Mouse (Mus musculus): ENCODE measurements around the gene Clec11a. TPM values are rescaled to one million over a fixed set of nuclear protein-coding genes. Genes with fewer than 3 reads are reported as not detected.
A peak's percentile ranks its signal among the peaks of the same experiment; 100 is the strongest.

The Clec11a gene
- total RNA-seq, 1 experiment = 2.2 TPM

GRCm38 (mm10) chr7:44291418-44291817 lies 15.3 kb downstream of the Clec11a start:
- no peak for DNase-seq (ENCODE audit: low read depth, low spot score)
- Histone ChIP-seq H3K9ac (ENCODE audit: insufficient read depth, low read depth, low read length, poor library complexity, severe bottlenecking) (no peak overlapping the region), H3K4me3 (ENCODE audit: insufficient read depth in 1 of 2, low read depth in 1 of 2, low read length in 2 of 2, poor library complexity in 1 of 2, severe bottlenecking in 1 of 2) (no peak overlapping the region), H3K36me3 (ENCODE audit: control insufficient read depth, insufficient read depth, low read length, poor library complexity, severe bottlenecking) (no peaks in the 10 kb centered on the region), H3K4me1 (ENCODE audit: control insufficient read depth in 2 of 2, insufficient read depth in 2 of 2, low read length in 2 of 2, poor library complexity in 1 of 2) (no peaks in the 10 kb centered on the region), H3K9me3 (ENCODE audit: control insufficient read depth, insufficient read depth, low read depth, low read length) (no peaks in the 10 kb centered on the region), H3K27ac (ENCODE audit: insufficient read depth, low read depth, low read length, poor library complexity, severe bottlenecking) (peak overlapping the region; percentile 59)
- TF ChIP-seq ZC3H11A (IDR thresholded peaks at IDR 0.05; ENCODE audit: borderline replicate concordance, low read depth, low read length) = no peak
- peak; percentile 72; the same call in 1 of the 2 replicates for TF ChIP-seq MAFK (IDR thresholded peaks at IDR 0.05; ENCODE audit: insufficient read depth, low read depth, low read length)
- in situ Hi-C loops (cut with MboI; ENCODE audit: low sequenced_read_pairs in 2 of 2, unreplicated experiment in 2 of 2) = no loop called here

- in situ Hi-C loops (cut with MboI; ENCODE audit: low sequenced_read_pairs in 2 of 2, unreplicated experiment in 2 of 2) = no loop called here
Observed at GRCm38 (mm10) chr7:44290986-44291385, 15.7 kb downstream of the Clec11a start.

GRCm38 (mm10) chr7:44287760-44288159 lies 18.9 kb downstream of the Clec11a start:
- no peak overlapping the region for H3K4me3 ChIP-seq (ENCODE audit: insufficient read depth in 1 of 2, low read depth in 1 of 2, low read length in 2 of 2, poor library complexity in 1 of 2, severe bottlenecking in 1 of 2)
- in situ Hi-C loops (cut with MboI; ENCODE audit: low sequenced_read_pairs in 2 of 2, unreplicated experiment in 2 of 2) = no loop called here
- TF ChIP-seq MAFK (IDR thresholded peaks at IDR 0.05; ENCODE audit: insufficient read depth, low read depth, low read length) = no peak
- no peak overlapping the region for H3K27ac ChIP-seq (ENCODE audit: insufficient read depth, low read depth, low read length, poor library complexity, severe bottlenecking)
- H3K4me1 ChIP-seq (ENCODE audit: control insufficient read depth in 2 of 2, insufficient read depth in 2 of 2, low read length in 2 of 2, poor library complexity in 1 of 2) = no peaks in the 10 kb centered on the region
- no peak for DNase-seq (ENCODE audit: low read depth, low spot score)
- H3K9me3 ChIP-seq (ENCODE audit: control insufficient read depth, insufficient read depth, low read depth, low read length) = no peaks in the 10 kb centered on the region
- H3K36me3 ChIP-seq (ENCODE audit: control insufficient read depth, insufficient read depth, low read length, poor library complexity, severe bottlenecking) = no peaks in the 10 kb centered on the region
- H3K9ac ChIP-seq (ENCODE audit: insufficient read depth, low read depth, low read length, poor library complexity, severe bottlenecking) = no peak overlapping the region

More at GRCm38 (mm10) chr7:44290986-44291385, 15.7 kb downstream of the Clec11a start:
- no peak for DNase-seq (ENCODE audit: low read depth, low spot score)
- no peak overlapping the region for H3K4me3 ChIP-seq (ENCODE audit: insufficient read depth in 1 of 2, low read depth in 1 of 2, low read length in 2 of 2, poor library complexity in 1 of 2, severe bottlenecking in 1 of 2)
- H3K4me1 ChIP-seq (ENCODE audit: control insufficient read depth in 2 of 2, insufficient read depth in 2 of 2, low read length in 2 of 2, poor library complexity in 1 of 2) = no peaks in the 10 kb centered on the region
- no peak overlapping the region for H3K9ac ChIP-seq (ENCODE audit: insufficient read depth, low read depth, low read length, poor library complexity, severe bottlenecking)
- TF ChIP-seq ZNF384 (IDR thresholded peaks at IDR 0.05; ENCODE audit: low read depth, low read length) (no peak), MAFK (IDR thresholded peaks at IDR 0.05; ENCODE audit: insufficient read depth, low read depth, low read length) (no peak), HCFC1 (IDR thresholded peaks at IDR 0.05; ENCODE audit: borderline replicate concordance, insufficient read depth, low read length) (no peak), CHD2 (IDR thresholded peaks at IDR 0.05; ENCODE audit: low read depth, low read length) (no peak)
- H3K36me3 ChIP-seq (ENCODE audit: control insufficient read depth, insufficient read depth, low read length, poor library complexity, severe bottlenecking) = no peaks in the 10 kb centered on the region
- no peaks in the 10 kb centered on the region for H3K9me3 ChIP-seq (ENCODE audit: control insufficient read depth, insufficient read depth, low read depth, low read length)
- H3K27ac ChIP-seq (ENCODE audit: insufficient read depth, low read depth, low read length, poor library complexity, severe bottlenecking) = no peak overlapping the region; the same call in 1 of the 2 replicates

- Histone ChIP-seq H3K4me1 (ENCODE audit: control insufficient read depth in 2 of 2, insufficient read depth in 2 of 2, low read length in 2 of 2, poor library complexity in 1 of 2) (peaks cover 0 to 3% of the 10 kb centered on the region in 2 experiments; a peak in 1 of 4 replicates), H3K9ac (ENCODE audit: insufficient read depth, low read depth, low read length, poor library complexity, severe bottlenecking) (no peak overlapping the region), H3K9me3 (ENCODE audit: control insufficient read depth, insufficient read depth, low read depth, low read length) (no peaks in the 10 kb centered on the region), H3K27ac (ENCODE audit: insufficient read depth, low read depth, low read length, poor library complexity, severe bottlenecking) (no peak overlapping the region), H3K4me3 (ENCODE audit: insufficient read depth in 1 of 2, low read depth in 1 of 2, low read length in 2 of 2, poor library complexity in 1 of 2, severe bottlenecking in 1 of 2) (no peak overlapping the region), H3K36me3 (ENCODE audit: control insufficient read depth, insufficient read depth, low read length, poor library complexity, severe bottlenecking) (no peaks in the 10 kb centered on the region)
- DNase-seq (ENCODE audit: low read depth, low spot score) = no peak
- in situ Hi-C loops (cut with MboI; ENCODE audit: low sequenced_read_pairs in 2 of 2, unreplicated experiment in 2 of 2) = no loop called here
- TF ChIP-seq HCFC1 (IDR thresholded peaks at IDR 0.05; ENCODE audit: borderline replicate concordance, insufficient read depth, low read length) (no peak), ZNF384 (IDR thresholded peaks at IDR 0.05; ENCODE audit: low read depth, low read length) (no peak), CHD2 (IDR thresholded peaks at IDR 0.05; ENCODE audit: low read depth, low read length) (no peak), MAFK (IDR thresholded peaks at IDR 0.05; ENCODE audit: insufficient read depth, low read depth, low read length) (no peak), ZC3H11A (IDR thresholded peaks at IDR 0.05; ENCODE audit: borderline replicate concordance, low read depth, low read length) (no peak)
Observed at GRCm38 (mm10) chr7:44281586-44281985, 25.1 kb downstream of the Clec11a start.

- in situ Hi-C loops (cut with MboI; ENCODE audit: low sequenced_read_pairs in 2 of 2, unreplicated experiment in 2 of 2) = no loop called here
- Histone ChIP-seq H3K9me3 (ENCODE audit: control insufficient read depth, insufficient read depth, low read depth, low read length) (no peaks in the 10 kb centered on the region), H3K4me1 (ENCODE audit: control insufficient read depth in 2 of 2, insufficient read depth in 2 of 2, low read length in 2 of 2, poor library complexity in 1 of 2) (peaks cover 0 to 5% of the 10 kb centered on the region in 2 experiments; a peak in 1 of 4 replicates), H3K4me3 (ENCODE audit: insufficient read depth in 1 of 2, low read depth in 1 of 2, low read length in 2 of 2, poor library complexity in 1 of 2, severe bottlenecking in 1 of 2) (no peak overlapping the region), H3K27ac (ENCODE audit: insufficient read depth, low read depth, low read length, poor library complexity, severe bottlenecking) (no peak overlapping the region), H3K36me3 (ENCODE audit: control insufficient read depth, insufficient read depth, low read length, poor library complexity, severe bottlenecking) (no peaks in the 10 kb centered on the region), H3K9ac (ENCODE audit: insufficient read depth, low read depth, low read length, poor library complexity, severe bottlenecking) (no peak overlapping the region)
- TF ChIP-seq CHD2 (IDR thresholded peaks at IDR 0.05; ENCODE audit: low read depth, low read length) (no peak), ZNF384 (IDR thresholded peaks at IDR 0.05; ENCODE audit: low read depth, low read length) (no peak), HCFC1 (IDR thresholded peaks at IDR 0.05; ENCODE audit: borderline replicate concordance, insufficient read depth, low read length) (no peak), MAFK (IDR thresholded peaks at IDR 0.05; ENCODE audit: insufficient read depth, low read depth, low read length) (no peak), ZC3H11A (IDR thresholded peaks at IDR 0.05; ENCODE audit: borderline replicate concordance, low read depth, low read length) (no peak)
- DNase-seq (ENCODE audit: low read depth, low spot score) = no peak
Observed at GRCm38 (mm10) chr7:44280959-44281358, 25.7 kb downstream of the Clec11a start.
